Mouse (Mus musculus) layer of hippocampus, postnatal 25 days (tissue): Measurements from ENCODE around the gene Arhgap40. TPM values are rescaled to one million over a fixed set of nuclear protein-coding genes. Genes with fewer than 3 reads are reported as not detected.

Experiments
- total RNA-seq, 2 experiments: library from RNA; stranded (reverse); gene quantifications; 2 replicates each; pipeline ENCODE4 v1.2.3; 2021

Gene Arhgap40
- total RNA-seq, 2 experiments from 2014 or later = not detected

Other genes with a start within 250 kb of the Arhgap40 start
- 1 to 10 TPM; 1.3 to 2.7 TPM for gene Lbp, start 206.3 kb upstream of the Arhgap40 start, total RNA-seq
- gene Snhg11, start 137.2 kb upstream of the Arhgap40 start, total RNA-seq = 100 to 1,000 TPM; 315 to 544 TPM
- gene Ralgapb, start 102.9 kb upstream of the Arhgap40 start, total RNA-seq = 10 to 100 TPM; 87.2 to 87.6 TPM
- not detected for gene Adig, start 10.2 kb upstream of the Arhgap40 start, total RNA-seq
- gene Slc32a1, start 98.0 kb downstream of the Arhgap40 start, total RNA-seq = 10 to 100 TPM; 68.3 to 77.6 TPM
- gene Actr5, start 112.1 kb downstream of the Arhgap40 start, total RNA-seq = 10 to 100 TPM; 10.0 to 10.2 TPM
- gene Ppp1r16b, start 152.6 kb downstream of the Arhgap40 start, total RNA-seq = 100 to 1,000 TPM; 138 to 141 TPM